Mouse (Mus musculus) cerebellum, postnatal 25 days (tissue): Measurements from ENCODE around the gene Defb28.
A peak's percentile ranks its signal among the peaks of the same experiment; 100 is the strongest.

Experiments used
- DNase-seq, 2 experiments: peaks; one replicate each; pipeline ENCODE4 v3.0.0; 2021; ENCODE audit warnings: mixed read lengths in 2 of 2

The Defb28 gene

GRCm38 (mm10) chr2:152517981-152518380 is at the start of gene Defb28:
TSS of gene Defb28 (plus strand) at chr2:152518255.
- no peak for DNase-seq

- DNase-seq, result peak; percentile 25 to 61
Observed at GRCm38 (mm10) chr2:152470973-152471372, 47.1 kb upstream of the Defb28 start.

GRCm38 (mm10) chr2:152472434-152472833 is 45.6 kb upstream of the Defb28 start:
- no peak for DNase-seq

GRCm38 (mm10) chr2:152476763-152477162 is 41.3 kb upstream of the Defb28 start, which contains the start of gene Defb20:
TSS of gene Defb20 (plus strand) at chr2:152477063.
- no peak for DNase-seq

GRCm38 (mm10) chr2:152480881-152481280 is 37.2 kb upstream of the Defb28 start:
- no peak for DNase-seq

- DNase-seq, result no peak
Observed at GRCm38 (mm10) chr2:152481726-152482125, 36.3 kb upstream of the Defb28 start.

- no peak for DNase-seq
Observed at GRCm38 (mm10) chr2:152487024-152487423, 31.0 kb upstream of the Defb28 start.

GRCm38 (mm10) chr2:152490038-152490437 is 28.0 kb upstream of the Defb28 start, which contains the start of gene Defb22:
TSS of gene Defb22 (minus strand) at chr2:152490138.
- no peak for DNase-seq

- DNase-seq, result no peak
Observed at GRCm38 (mm10) chr2:152493151-152493550, 24.9 kb upstream of the Defb28 start.

- no peak for DNase-seq
Observed at GRCm38 (mm10) chr2:152498020-152498419, 20.0 kb upstream of the Defb28 start.

- DNase-seq, result no peak
Observed at GRCm38 (mm10) chr2:152500204-152500862, 17.7 kb upstream of the Defb28 start.

- DNase-seq, result no peak
Observed at GRCm38 (mm10) chr2:152500863-152501229, 17.2 kb upstream of the Defb28 start.

GRCm38 (mm10) chr2:152503950-152504349 is 14.1 kb upstream of the Defb28 start:
- DNase-seq, result no peak

- no peak for DNase-seq
Observed at GRCm38 (mm10) chr2:152511592-152511991, 6.5 kb upstream of the Defb28 start, which contains the start of gene Defb26. TSS of gene Defb26 (minus strand) at chr2:152511692.

- no peak for DNase-seq
Observed at GRCm38 (mm10) chr2:152516084-152516483, 2.0 kb upstream of the Defb28 start.

- DNase-seq, result no peak
Observed at GRCm38 (mm10) chr2:152539944-152540710, 22.1 kb downstream of the Defb28 start, which contains the start of gene Defb29. TSS of gene Defb29 (minus strand) at chr2:152540098.

- DNase-seq, result no peak
Observed at GRCm38 (mm10) chr2:152541979-152542378, 23.9 kb downstream of the Defb28 start.

- no peak for DNase-seq
Observed at GRCm38 (mm10) chr2:152542897-152543296, 24.8 kb downstream of the Defb28 start.

- no peak for DNase-seq
Observed at GRCm38 (mm10) chr2:152543478-152543877, 25.4 kb downstream of the Defb28 start.

GRCm38 (mm10) chr2:152544691-152545090 is 26.6 kb downstream of the Defb28 start:
- peak; percentile 21 to 57 for DNase-seq

- DNase-seq, result no peak
Observed at GRCm38 (mm10) chr2:152548124-152548523, 30.1 kb downstream of the Defb28 start.

GRCm38 (mm10) chr2:152553774-152554423 is 35.8 kb downstream of the Defb28 start:
- DNase-seq, result peak; percentile 63 to 76

- no peak for DNase-seq
Observed at GRCm38 (mm10) chr2:152556655-152557054, 38.6 kb downstream of the Defb28 start.
